Mouse (Mus musculus) heart, postnatal 0 days (tissue): ENCODE results near the gene Nfic.

ENCODE experiments used
- CTCF ChIP-seq: IDR thresholded peaks from 2 replicates; pipeline ENCODE4 v1.5.1; 2016; ENCODE audit warnings: antibody characterized with exemption, control low read depth, low read depth
- EP300 ChIP-seq: IDR thresholded peaks from 2 replicates; pipeline ENCODE4 v1.6.1; 2016; ENCODE audit warnings: antibody characterized with exemption, low read depth

- TF ChIP-seq CTCF (no peak), EP300 (no peak)
Measured at GRCm38 (mm10) chr10:81429092-81429491, 26.3 kb downstream of the Nfic start.
